11 mouse cellular contexts compared by ENCODE assay signal in genomic region chr13:94328063-94328462, GRCm38 (mm10). TPM values are rescaled to one million over a fixed set of nuclear protein-coding genes. Genes with fewer than 3 reads are reported as not detected.
DNase-seq lines count a peak whose midpoint lies in the region; ATAC-seq lines count a peak whose summit lies in the region.
"Had no signal": no experiment of that assay in that cellular context is flagged by ENCODE, and none has a peak within 500 bp of the region (broad histone marks: within the 10 kb centered on the region; RNA-seq: fewer than 3 reads in every experiment).

No protein-coding gene starts in this region.

- no peak overlapping the region for H3K4me2 ChIP-seq in intestine, embryonic 16.5 days (ENCODE audit: low read depth, low read length)
- no peak overlapping the region for H3K4me2 ChIP-seq in forebrain, embryonic 13.5 days
- H3K4me2 ChIP-seq: heart, embryonic 11.5 days had no signal

- no peaks in the 10 kb centered on the region; the same call in 1 of the 2 replicates for H3K9me3 ChIP-seq in intestine, embryonic 16.5 days (ENCODE audit: control insufficient read depth, low read length)
- H3K9me3 ChIP-seq in forebrain, embryonic 13.5 days (replicated peaks) = peaks cover 10% of the 10 kb centered on the region; the same call in 1 of the 2 replicates

- ATAC-seq in intestine, embryonic 16.5 days = peak; percentile 96
- no peak for ATAC-seq in forebrain, embryonic 13.5 days

- no peak overlapping the region for H3K4me3 ChIP-seq in intestine, embryonic 16.5 days (ENCODE audit: low read length)
- H3K4me3 ChIP-seq in forebrain, embryonic 13.5 days = no peak overlapping the region

- no peaks in the 10 kb centered on the region for H3K27me3 ChIP-seq in intestine, embryonic 16.5 days (replicated peaks; ENCODE audit: control insufficient read depth, insufficient read depth, low read length)
- H3K27me3 ChIP-seq in forebrain, embryonic 13.5 days = no peaks in the 10 kb centered on the region

- H3K9ac ChIP-seq in intestine, embryonic 16.5 days (ENCODE audit: low read depth, low read length) = no peak overlapping the region
- no peak overlapping the region for H3K9ac ChIP-seq in forebrain, embryonic 13.5 days

- DNase-seq in kidney, adult 11 months = peak; percentile 30
- no peak for DNase-seq in kidney, postnatal 10 days
- peak; percentile 77 for DNase-seq in adrenal gland, postnatal 14 days
- peak; percentile 5 for DNase-seq in naive thymus-derived CD4-positive, alpha-beta T cell, adult 2 months (ENCODE audit: low read depth)
- DNase-seq in cerebellum, postnatal 10 days = no peak
- no peak for DNase-seq in thymus, postnatal 14 days
- DNase-seq: cerebellum, adult 18-20 months; left cerebral cortex, postnatal 4 days had no signal

- peak overlapping the region; percentile 72 for H3K27ac ChIP-seq in intestine, embryonic 16.5 days (ENCODE audit: low read length)
- no peak overlapping the region for H3K27ac ChIP-seq in forebrain, embryonic 13.5 days

- no peaks in the 10 kb centered on the region; the same call in 1 of the 2 replicates for H3K4me1 ChIP-seq in intestine, embryonic 16.5 days (ENCODE audit: control insufficient read depth, insufficient read depth, low read length)
- peaks cover 4% of the 10 kb centered on the region; the same call in 1 of the 2 replicates for H3K4me1 ChIP-seq in forebrain, embryonic 13.5 days

- no peaks in the 10 kb centered on the region for H3K36me3 ChIP-seq in intestine, embryonic 16.5 days (ENCODE audit: control insufficient read depth, insufficient read depth, low read length)
- H3K36me3 ChIP-seq in forebrain, embryonic 13.5 days (ENCODE audit: poor library complexity, severe bottlenecking) = no peaks in the 10 kb centered on the region

- WGBS in intestine, embryonic 16.5 days = 46% methylated on average over 3 of the region's 3 CpGs
- 70% methylated on average over 3 of the region's 3 CpGs for WGBS in forebrain, embryonic 13.5 days

RNA-seq across cellular contexts. Expression of gene Ap3b1, which starts 30.7 kb away (rescaled TPM):
- 39.6 and 41.5 TPM in 2 replicates for total RNA-seq in adrenal gland, postnatal 14 days (2021)
- 48.9 and 50.7 TPM in 2 replicates for polyA plus RNA-seq in intestine, embryonic 16.5 days (2015; fragmentation: Nextera tagmentation; extraction: Ambion mirVana)
- 29.9 and 32.5 TPM in 2 replicates for polyA plus RNA-seq in forebrain, embryonic 13.5 days (2015; fragmentation: Nextera tagmentation; extraction: Ambion mirVana)

RNA-seq across cellular contexts. Expression of gene Scamp1, which starts 42.4 kb away (rescaled TPM):
- 44.9 and 45.2 TPM in 2 replicates for total RNA-seq in adrenal gland, postnatal 14 days (2021)
- polyA plus RNA-seq in intestine, embryonic 16.5 days (2015; fragmentation: Nextera tagmentation; extraction: Ambion mirVana) = 26.9 and 29.1 TPM in 2 replicates
- 65.2 and 75.6 TPM in 2 replicates for polyA plus RNA-seq in forebrain, embryonic 13.5 days (2015; fragmentation: Nextera tagmentation; extraction: Ambion mirVana)

Comparison
In these comparisons a context has a peak if more than half of its experiments do, and no peak if none do; other contexts are left out.
1. DNase-seq: peak in kidney, adult 11 months (single experiment), adrenal gland, postnatal 14 days (single experiment) and naive thymus-derived CD4-positive, alpha-beta T cell, adult 2 months (single experiment); none in kidney, postnatal 10 days (single experiment), cerebellum, postnatal 10 days (0 of 2) and thymus, postnatal 14 days (single experiment).